Mouse (Mus musculus) left cerebral cortex, postnatal 36 days (tissue): Measurements from ENCODE around the gene Atp6v0a2. TPM values are rescaled to one million over a fixed set of nuclear protein-coding genes. Genes with fewer than 3 reads are reported as not detected.

Source experiments
- total RNA-seq, 2 experiments: library from RNA; stranded (reverse); gene quantifications; 2 replicates each; pipeline ENCODE4 v1.2.3; 2021

Atp6v0a2 gene
- total RNA-seq, 2 experiments from 2014 or later = 57.8 to 64.7 TPM

Other genes with a start within 250 kb of the Atp6v0a2 start
- gene Sbno1, start 202.6 kb upstream of the Atp6v0a2 start, total RNA-seq = 100 to 1,000 TPM; 152 to 175 TPM
- gene Kmt5a, start 188.6 kb upstream of the Atp6v0a2 start, total RNA-seq = 10 to 100 TPM; 55.1 to 67.8 TPM
- 10 to 100 TPM; 18.8 to 20.5 TPM for gene Rilpl2, start 150.2 kb upstream of the Atp6v0a2 start, total RNA-seq
- 10 to 100 TPM; 22.7 to 28.0 TPM for gene Snrnp35, start 145.4 kb upstream of the Atp6v0a2 start, total RNA-seq
- 10 to 100 TPM; 65.9 to 97.7 TPM for gene Rilpl1, start 97.2 kb upstream of the Atp6v0a2 start, total RNA-seq
- gene Tmed2, start 87.9 kb upstream of the Atp6v0a2 start, total RNA-seq = 10 to 100 TPM; 97.9 to 98.5 TPM
- gene Ddx55, start 75.7 kb upstream of the Atp6v0a2 start, total RNA-seq = 10 to 100 TPM; 23.9 to 31.0 TPM
- gene Eif2b1, start 49.4 kb upstream of the Atp6v0a2 start, total RNA-seq = 10 to 100 TPM; 37.6 to 37.9 TPM
- gene Gtf2h3, start 49.4 kb upstream of the Atp6v0a2 start, total RNA-seq = 10 to 100 TPM; 26.7 to 32.8 TPM
- gene Dnah10, start 96.5 kb downstream of the Atp6v0a2 start, total RNA-seq = under 1 TPM; 0.25 to 0.57 TPM
- 10 to 100 TPM; 78.5 to 84.5 TPM for gene Ccdc92, start 233.8 kb downstream of the Atp6v0a2 start, total RNA-seq
- 10 to 100 TPM; 66.0 to 71.9 TPM for gene Zfp664, start 234.1 kb downstream of the Atp6v0a2 start, total RNA-seq